Mouse (Mus musculus): ENCODE results near the gene Slc7a4. TPM values are rescaled to one million over a fixed set of nuclear protein-coding genes. Genes with fewer than 3 reads are reported as not detected.
"Not testable (repeated sequence)": the region's sequence is repeated elsewhere in the genome, so short reads cannot be mapped to it uniquely, and the experiment has no call there.

Slc7a4 gene
- 43.3 and 46.5 TPM in 2 replicates for polyA plus RNA-seq (2015; fragmentation: Nextera tagmentation; extraction: Ambion mirVana)

- no peak within 1 kb of the TSS for H3K9ac ChIP-seq
- no peaks in the 10 kb centered on the region for H3K36me3 ChIP-seq
- H3K27ac ChIP-seq (replicated peaks) = no peak within 1 kb of the TSS
- H3K9me3 ChIP-seq = no peaks in the 10 kb centered on the region
- H3K4me2 ChIP-seq = no peak within 1 kb of the TSS
- no peak within 1 kb of the TSS for H3K4me3 ChIP-seq
- 0 out of 2 replicates have a peak, but pooled peaks cover 3% of the 10 kb centered on the region for H3K27me3 ChIP-seq
- no peaks in the 10 kb centered on the region for H3K4me1 ChIP-seq (replicated peaks)
- WGBS = 15% methylated on average over 8 of the region's 8 CpGs
- no peak for ATAC-seq (ENCODE audit: low FRiP score, low read depth)
These were observed at the start of gene Slc7a4 for GRCm38 (mm10) chr16:17583064-17583463. Slc7a4 (minus strand) TSS chr16:17583214.

GRCm38 (mm10) chr16:17632580-17632979 lies 49.6 kb upstream of the Slc7a4 start:
- no peak overlapping the region for H3K4me3 ChIP-seq
- H3K4me1 ChIP-seq (replicated peaks) = no peaks in the 10 kb centered on the region
- no peaks in the 10 kb centered on the region for H3K27me3 ChIP-seq
- peaks cover 45% of the 10 kb centered on the region for H3K36me3 ChIP-seq
- no peaks in the 10 kb centered on the region for H3K9me3 ChIP-seq
- no peak overlapping the region for H3K4me2 ChIP-seq
- 93% methylated on average over 2 of the region's 2 CpGs for WGBS
- H3K27ac ChIP-seq (replicated peaks) = no peak overlapping the region
- H3K9ac ChIP-seq = no peak overlapping the region
- no peak for ATAC-seq (ENCODE audit: low FRiP score, low read depth)

GRCm38 (mm10) chr16:17626269-17626555 lies 43.2 kb upstream of the Slc7a4 start:
- H3K9ac ChIP-seq = no peak overlapping the region
- H3K27ac ChIP-seq (replicated peaks) = no peak overlapping the region
- H3K9me3 ChIP-seq = no peaks in the 10 kb centered on the region
- H3K27me3 ChIP-seq = no peaks in the 10 kb centered on the region
- H3K4me2 ChIP-seq = no peak overlapping the region
- no peak for ATAC-seq (ENCODE audit: low FRiP score, low read depth)
- over 99% methylated on average over 5 of the region's 5 CpGs for WGBS
- no peak overlapping the region for H3K4me3 ChIP-seq
- H3K4me1 ChIP-seq (replicated peaks) = no peaks in the 10 kb centered on the region
- H3K36me3 ChIP-seq = peaks cover 65% of the 10 kb centered on the region

GRCm38 (mm10) chr16:17625488-17626268 lies 42.7 kb upstream of the Slc7a4 start:
- peaks cover 62% of the 10 kb centered on the region for H3K36me3 ChIP-seq
- ATAC-seq (ENCODE audit: low FRiP score, low read depth) = peak; percentile 79; the same call in 1 of the 2 replicates

GRCm38 (mm10) chr16:17621936-17622335 lies 38.9 kb upstream of the Slc7a4 start:
- 92% methylated on average over 1 of the region's 1 CpGs for WGBS
- H3K4me3 ChIP-seq = no peak overlapping the region
- no peak for ATAC-seq (ENCODE audit: low FRiP score, low read depth)

More at GRCm38 (mm10) chr16:17625488-17626268, 42.7 kb upstream of the Slc7a4 start:
- Histone ChIP-seq H3K9me3 (no peaks in the 10 kb centered on the region), H3K27ac (replicated peaks) (no peak overlapping the region), H3K4me1 (replicated peaks) (peaks cover 3% of the 10 kb centered on the region), H3K4me2 (no peak overlapping the region), H3K27me3 (no peaks in the 10 kb centered on the region), H3K9ac (no peak overlapping the region), H3K4me3 (no peak overlapping the region)
- WGBS = 70% methylated on average over 8 of the region's 8 CpGs

GRCm38 (mm10) chr16:17619198-17620105 lies 36.4 kb upstream of the Slc7a4 start, which contains the start of gene Smpd4:
Smpd4 (plus strand) TSS chr16:17619354.
- 3% methylated on average over 60 of the region's 60 CpGs for WGBS
- ATAC-seq (ENCODE audit: low FRiP score, low read depth) = peak; percentile 85
- H3K4me1 ChIP-seq (replicated peaks) = peaks cover 17% of the 10 kb centered on the region

More at GRCm38 (mm10) chr16:17621936-17622335, 38.9 kb upstream of the Slc7a4 start:
- no peaks in the 10 kb centered on the region for H3K9me3 ChIP-seq
- H3K9ac ChIP-seq = no peak overlapping the region
- peaks cover 29% of the 10 kb centered on the region for H3K36me3 ChIP-seq
- H3K27ac ChIP-seq (replicated peaks) = no peak overlapping the region
- H3K4me2 ChIP-seq = no peak overlapping the region
- H3K4me1 ChIP-seq (replicated peaks) = peaks cover 17% of the 10 kb centered on the region
- no peaks in the 10 kb centered on the region for H3K27me3 ChIP-seq

GRCm38 (mm10) chr16:17617922-17618565 lies 35.0 kb upstream of the Slc7a4 start:
- no peak overlapping the region for H3K9ac ChIP-seq
- no peaks in the 10 kb centered on the region for H3K9me3 ChIP-seq
- peaks cover 17% of the 10 kb centered on the region for H3K4me1 ChIP-seq (replicated peaks)
- H3K27ac ChIP-seq (replicated peaks) = no peak overlapping the region
- no peaks in the 10 kb centered on the region for H3K27me3 ChIP-seq
- peak overlapping the region; percentile 21; the same call in 1 of the 2 replicates for H3K4me2 ChIP-seq
- H3K36me3 ChIP-seq = peaks cover 9% of the 10 kb centered on the region
- 17% methylated on average over 13 of the region's 13 CpGs for WGBS
- no peak overlapping the region for H3K4me3 ChIP-seq
- no peak for ATAC-seq (ENCODE audit: low FRiP score, low read depth)

More at GRCm38 (mm10) chr16:17619198-17620105, 36.4 kb upstream of the Slc7a4 start, which contains the start of gene Smpd4:
- Histone ChIP-seq H3K27ac (replicated peaks) (no peak within 1 kb of the TSS; the same call in 1 of the 2 replicates), H3K9ac (peak within 1 kb of the TSS; percentile 71), H3K4me2 (peak within 1 kb of the TSS; percentile 85), H3K36me3 (peaks cover 16% of the 10 kb centered on the region), H3K9me3 (no peaks in the 10 kb centered on the region), H3K4me3 (peak within 1 kb of the TSS; percentile 71), H3K27me3 (no peaks in the 10 kb centered on the region)

- Histone ChIP-seq H3K4me3 (no peak overlapping the region), H3K9me3 (no peaks in the 10 kb centered on the region), H3K36me3 (no peaks in the 10 kb centered on the region), H3K27ac (replicated peaks) (no peak overlapping the region), H3K27me3 (no peaks in the 10 kb centered on the region), H3K9ac (no peak overlapping the region), H3K4me2 (no peak overlapping the region), H3K4me1 (replicated peaks) (peaks cover 17% of the 10 kb centered on the region)
- WGBS = 86% methylated on average over 5 of the region's 5 CpGs
- ATAC-seq (ENCODE audit: low FRiP score, low read depth) = no peak
These were observed 33.2 kb upstream of the Slc7a4 start for GRCm38 (mm10) chr16:17616212-17616611.

- not testable (repeated sequence) for H3K27ac ChIP-seq (replicated peaks); H3K4me3 ChIP-seq; ATAC-seq (ENCODE audit: low FRiP score, low read depth); H3K4me2 ChIP-seq; H3K4me1 ChIP-seq (replicated peaks); H3K9ac ChIP-seq; H3K27me3 ChIP-seq; H3K9me3 ChIP-seq; H3K36me3 ChIP-seq
- WGBS = 95% methylated on average over 6 of the region's 6 CpGs
These were observed 31.7 kb upstream of the Slc7a4 start for GRCm38 (mm10) chr16:17614740-17615139.

- no peak overlapping the region for H3K27ac ChIP-seq (replicated peaks)
- no peak overlapping the region for H3K4me3 ChIP-seq
- H3K27me3 ChIP-seq = no peaks in the 10 kb centered on the region
- H3K9ac ChIP-seq = no peak overlapping the region
- no peaks in the 10 kb centered on the region for H3K36me3 ChIP-seq
- H3K4me1 ChIP-seq (replicated peaks) = no peaks in the 10 kb centered on the region
- ATAC-seq (ENCODE audit: low FRiP score, low read depth) = no peak
- H3K9me3 ChIP-seq = no peaks in the 10 kb centered on the region
- 68% methylated on average over 4 of the region's 4 CpGs for WGBS
- no peak overlapping the region for H3K4me2 ChIP-seq
These were observed 28.4 kb upstream of the Slc7a4 start for GRCm38 (mm10) chr16:17611383-17611782.

- Histone ChIP-seq H3K4me1 (replicated peaks) (no peaks in the 10 kb centered on the region), H3K4me3 (no peak overlapping the region), H3K36me3 (no peaks in the 10 kb centered on the region), H3K9me3 (no peaks in the 10 kb centered on the region), H3K27me3 (no peaks in the 10 kb centered on the region), H3K9ac (no peak overlapping the region), H3K4me2 (no peak overlapping the region), H3K27ac (replicated peaks) (no peak overlapping the region)
- ATAC-seq (ENCODE audit: low FRiP score, low read depth) = no peak
- WGBS = 79% methylated on average over 5 of the region's 5 CpGs
These were observed 22.7 kb upstream of the Slc7a4 start for GRCm38 (mm10) chr16:17605684-17606083.

Data from hindbrain, embryonic 15.5 days (tissue).